9 mouse cellular contexts compared by ENCODE assay signal in the genomic region with DNA sequence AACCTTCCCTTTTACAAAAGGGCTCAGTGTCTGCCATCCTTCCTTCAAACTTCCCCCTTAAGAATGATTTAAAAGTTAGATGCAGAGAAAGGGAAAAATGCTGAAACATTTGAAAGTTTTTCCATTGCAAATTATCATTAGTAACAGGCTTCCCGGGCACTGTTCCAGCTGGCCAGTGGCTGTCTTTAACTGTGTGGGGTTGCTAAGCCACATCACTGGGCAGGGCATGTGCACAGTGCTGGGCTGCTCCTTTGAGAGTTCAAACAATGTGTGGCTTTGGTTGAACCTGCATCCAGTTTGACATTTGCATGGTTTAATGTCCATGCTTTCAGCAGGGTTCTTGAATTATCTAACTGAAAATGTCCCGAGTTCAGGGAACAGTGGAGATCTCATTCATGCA.
A peak's percentile ranks its signal among the peaks of the same experiment; 100 is the strongest.
DNase-seq lines count a peak whose midpoint lies in the region; ATAC-seq and TF ChIP-seq lines count a peak whose summit lies in the region.
"Had no signal": no experiment of that assay in that cellular context is flagged by ENCODE, and none has a peak within 500 bp of the region (broad histone marks: within the 10 kb centered on the region; RNA-seq: fewer than 3 reads in every experiment).

No protein-coding gene starts in this region.

- H3K4me3 ChIP-seq in heart, adult 2 months: no peak overlapping the region
- H3K4me3 ChIP-seq in heart, embryonic 11.5 days (ENCODE audit: low read depth, low read length): no peak overlapping the region
- no peak overlapping the region for H3K4me3 ChIP-seq in heart, postnatal 0 days (ENCODE audit: low read depth, low read length)
- H3K4me3 ChIP-seq in neural tube, embryonic 15.5 days (replicated peaks): no peak overlapping the region

- no peaks in the 10 kb centered on the region for H3K79me2 ChIP-seq in heart, adult 2 months (replicated peaks; ENCODE audit: control insufficient read depth, insufficient read depth, low read length)

- no peaks in the 10 kb centered on the region for H3K27me3 ChIP-seq in heart, adult 2 months (ENCODE audit: control insufficient read depth, insufficient read depth, low read length)
- H3K27me3 ChIP-seq in heart, embryonic 11.5 days (ENCODE audit: control insufficient read depth, insufficient read depth, low read length): no peaks in the 10 kb centered on the region
- H3K27me3 ChIP-seq in heart, postnatal 0 days (ENCODE audit: control insufficient read depth, insufficient read depth, low read length): no peaks in the 10 kb centered on the region
- no peaks in the 10 kb centered on the region for H3K27me3 ChIP-seq in neural tube, embryonic 15.5 days (replicated peaks)

- TF ChIP-seq POLR2A in heart, adult 2 months (IDR thresholded peaks at IDR 0.05; ENCODE audit: insufficient read depth, low read depth, low read length): no peak

- TF ChIP-seq EP300 in heart, adult 2 months (IDR thresholded peaks at IDR 0.05; ENCODE audit: insufficient read depth, low read depth, low read length): no peak
- TF ChIP-seq EP300 in heart, postnatal 0 days (IDR thresholded peaks at IDR 0.05; ENCODE audit: low read depth): no peak

- no peak overlapping the region for H3K4me2 ChIP-seq in heart, embryonic 11.5 days
- H3K4me2 ChIP-seq in heart, postnatal 0 days (ENCODE audit: low read depth, low read length): no peak overlapping the region
- H3K4me2 ChIP-seq in neural tube, embryonic 15.5 days: no peak overlapping the region

- ATAC-seq in heart, embryonic 11.5 days (replicated peaks; ENCODE audit: insufficient number of reproducible peaks, low FRiP score, low TSS enrichment): no peak
- ATAC-seq in heart, postnatal 0 days (ENCODE audit: insufficient read depth, low read depth): 0 out of 2 replicates have a peak, but pooled peaks have one; percentile 55
- ATAC-seq in neural tube, embryonic 15.5 days (ENCODE audit: low FRiP score): no peak

- H3K9me3 ChIP-seq in heart, embryonic 11.5 days (replicated peaks; ENCODE audit: control insufficient read depth, low read length): no peaks in the 10 kb centered on the region
- no peaks in the 10 kb centered on the region for H3K9me3 ChIP-seq in heart, postnatal 0 days (replicated peaks; ENCODE audit: control insufficient read depth, low read length)
- no peaks in the 10 kb centered on the region for H3K9me3 ChIP-seq in neural tube, embryonic 15.5 days (replicated peaks)

- H3K4me1 ChIP-seq in heart, adult 2 months (ENCODE audit: control insufficient read depth, insufficient read depth, low read length): no peaks in the 10 kb centered on the region
- no peaks in the 10 kb centered on the region for H3K4me1 ChIP-seq in heart, embryonic 11.5 days (ENCODE audit: control insufficient read depth, insufficient read depth, low read length)
- H3K4me1 ChIP-seq in heart, postnatal 0 days (ENCODE audit: control insufficient read depth, insufficient read depth): no peaks in the 10 kb centered on the region
- 0 out of 2 replicates have a peak, but pooled peaks cover 2% of the 10 kb centered on the region for H3K4me1 ChIP-seq in neural tube, embryonic 15.5 days

- no peak for TF ChIP-seq CTCF in heart, adult 2 months (IDR thresholded peaks at IDR 0.05)
- no peak for TF ChIP-seq CTCF in heart, postnatal 0 days (IDR thresholded peaks at IDR 0.05; ENCODE audit: low read depth)

- 31% methylated on average over 2 of the region's 2 CpGs for WGBS in heart, adult 2 months
- WGBS in heart, embryonic 11.5 days (ENCODE audit: insufficient replicate concordance): 59% methylated on average over 2 of the region's 2 CpGs
- WGBS in heart, postnatal 0 days: 47% methylated on average over 2 of the region's 2 CpGs
- WGBS in neural tube, embryonic 15.5 days: 33% methylated on average over 2 of the region's 2 CpGs

- no peaks in the 10 kb centered on the region for H3K36me3 ChIP-seq in heart, adult 2 months (ENCODE audit: control insufficient read depth, insufficient read depth, low read length)
- H3K36me3 ChIP-seq in heart, embryonic 11.5 days (ENCODE audit: control insufficient read depth, insufficient read depth, low read length): no peaks in the 10 kb centered on the region
- H3K36me3 ChIP-seq in heart, postnatal 0 days (replicated peaks; ENCODE audit: control insufficient read depth, insufficient read depth, low read length): no peaks in the 10 kb centered on the region
- no peaks in the 10 kb centered on the region for H3K36me3 ChIP-seq in neural tube, embryonic 15.5 days

- no peak overlapping the region for H3K27ac ChIP-seq in heart, adult 2 months
- no peak overlapping the region for H3K27ac ChIP-seq in heart, embryonic 11.5 days (ENCODE audit: low read depth, low read length)
- H3K27ac ChIP-seq in heart, postnatal 0 days (ENCODE audit: low read depth): no peak overlapping the region
- 0 out of 2 replicates have a peak overlapping the region, but pooled peaks have one; percentile 18 for H3K27ac ChIP-seq in neural tube, embryonic 15.5 days (replicated peaks)
- H3K27ac ChIP-seq: macrophage had no signal

- intact Hi-C loops in heart, adult 2 months (cut with DNase I): no loop called here

- peak; percentile 47 to 49 for DNase-seq in heart, adult 2 months
- peak; percentile 38 for DNase-seq in right cerebral cortex, postnatal 4 days
- no peak for DNase-seq in right cerebral cortex, postnatal 36 days (ENCODE audit: low spot score in 2 of 2)
- no peak for DNase-seq in heart, postnatal 0 days (ENCODE audit: low spot score)
- no peak for DNase-seq in retina, postnatal 1 day
- DNase-seq in c-Kit-positive CD71-positive TER-119-positive erythroid progenitor cells, embryonic 14.5 days (ENCODE audit: low spot score): no peak

- H3K9ac ChIP-seq in heart, adult 2 months (ENCODE audit: low read depth, low read length): no peak overlapping the region
- no peak overlapping the region for H3K9ac ChIP-seq in heart, embryonic 11.5 days (ENCODE audit: low read depth, low read length)
- no peak overlapping the region for H3K9ac ChIP-seq in heart, postnatal 0 days (replicated peaks; ENCODE audit: low read depth, low read length)
- H3K9ac ChIP-seq in neural tube, embryonic 15.5 days (replicated peaks): no peak overlapping the region

Comparison
In these comparisons a context has a peak if more than half of its experiments do, and no peak if none do; other contexts are left out.
1. DNase-seq: peak in heart, adult 2 months (2 of 2) and right cerebral cortex, postnatal 4 days (single experiment); none in right cerebral cortex, postnatal 36 days (0 of 2), heart, postnatal 0 days (single experiment), retina, postnatal 1 day (single experiment) and c-Kit-positive CD71-positive TER-119-positive erythroid progenitor cells, embryonic 14.5 days (single experiment).